Mouse (Mus musculus): ENCODE measurements around the gene Stmn1.

- TF ChIP-seq CTCF (IDR thresholded peaks at IDR 0.05; ENCODE audit: borderline replicate concordance, extremely low read depth, insufficient read depth, insufficient read length) (no peak), POLR2A (IDR thresholded peaks at IDR 0.05; ENCODE audit: borderline replicate concordance, extremely low read depth, insufficient read depth, insufficient read length, poor library complexity, severe bottlenecking) (no peak)
These were observed 20.2 kb upstream of the Stmn1 start for GRCm38 (mm10) chr4:134447966-134448365.

Data from brain, embryonic 14.5 days (tissue).